Mouse (Mus musculus) adipose tissue, adult 10 weeks (tissue): ENCODE measurements around the gene Esf1. TPM values are rescaled to one million over a fixed set of nuclear protein-coding genes. Genes with fewer than 3 reads are reported as not detected.

Experiments used
- polyA plus RNA-seq: library from polyadenylated mRNA; stranded (reverse); fragments of 350-450 nt; fragmentation: Illumina TruSeq; extraction: RNeasy Lipid Tissue Mini Kit (QIAGEN cat#74804); gene quantifications from one replicate; pipeline ENCODE4 v1.2.3, GENCODE M21; 2014; ENCODE audit warnings: low read depth, low replicate concordance

Gene Esf1
- 10.9 TPM for polyA plus RNA-seq

GRCm38 (mm10) chr2:140170127-140170802 is at the start of gene Esf1, which contains the start of gene Ndufaf5:
Esf1 (minus strand) TSS chr2:140170564.
Ndufaf5 (plus strand) TSS chr2:140170649.

GRCm38 (mm10) chr2:140151743-140152142 is 18.6 kb downstream of the Esf1 start, which contains the start of gene Gm17374:
Gm17374 (plus strand) TSS chr2:140152043.

Other genes starting within 250 kb of the Esf1 start
- gene Tasp1, start 103.8 kb downstream of the Esf1 start, polyA plus RNA-seq = 10.1 TPM
- not detected for gene Gm17374, start 18.5 kb downstream of the Esf1 start, polyA plus RNA-seq
- 10.1 TPM for gene Ndufaf5, start 85 bp upstream of the Esf1 start, polyA plus RNA-seq
- 1.0 TPM for gene Sel1l2, start 219.1 kb upstream of the Esf1 start, polyA plus RNA-seq
- gene Macrod2, start 224.7 kb upstream of the Esf1 start, polyA plus RNA-seq = 11.5 TPM